Mouse (Mus musculus) CH12.LX (cell line): ENCODE measurements around the gene Slco1a1.

Source experiments
- GABPA ChIP-seq: IDR thresholded peaks from 2 replicates; pipeline ENCODE4 v1.6.1; 2012; ENCODE audit warnings: low read depth, low read length, improper control_type of control experiment, inconsistent platforms; ENCODE audit not compliant: insufficient replicate concordance
- MEF2A ChIP-seq: IDR thresholded peaks from 2 replicates; pipeline ENCODE4 v1.6.1; 2014; ENCODE audit warnings: low read depth, mild to moderate bottlenecking, inconsistent platforms, low read length, improper control_type of control experiment, borderline replicate concordance
- POLR2A ChIP-seq: IDR thresholded peaks from 2 replicates; pipeline ENCODE4 v1.6.1; 2011; ENCODE audit warnings: low read depth, mild to moderate bottlenecking, improper control_type of control experiment, low read length
- UBTF ChIP-seq: IDR thresholded peaks from 2 replicates; pipeline ENCODE4 v1.6.1; 2012; ENCODE audit warnings: low read depth, mild to moderate bottlenecking, inconsistent platforms, low read length, improper control_type of control experiment, moderate library complexity

GRCm38 (mm10) chr6:141857735-141858531 lies 88.8 kb downstream of the Slco1a1 start:
- no peak for TF ChIP-seq MEF2A
- no peak for TF ChIP-seq UBTF
- no peak for TF ChIP-seq POLR2A
- no peak for TF ChIP-seq GABPA
